Mouse (Mus musculus): ENCODE results near the gene Klra6. TPM values are rescaled to one million over a fixed set of nuclear protein-coding genes. Genes with fewer than 3 reads are reported as not detected.

The Klra6 gene
- total RNA-seq (2023), result under 1 TPM in 1 of 2 experiments, not detected in 1; 0.81 TPM

DNA sequence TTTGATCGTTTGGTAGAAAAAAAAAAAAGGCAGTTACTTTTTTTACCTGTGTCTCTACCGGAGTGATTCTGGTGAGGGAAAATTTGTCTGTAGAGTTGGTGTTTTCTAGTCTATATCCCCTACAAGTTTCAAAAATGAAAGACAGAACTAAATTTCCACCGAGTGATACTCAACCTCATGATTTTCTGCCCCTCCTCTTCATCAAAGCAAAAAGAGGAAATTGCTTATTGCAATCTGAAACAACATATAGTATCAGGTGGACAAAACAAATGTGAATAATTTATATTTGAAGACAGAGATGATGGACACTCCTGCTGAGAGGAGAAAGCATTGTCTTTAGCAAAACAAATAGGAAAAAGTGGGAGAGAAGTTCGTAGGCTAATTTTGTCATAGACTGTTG is at the start of gene Klra6:
TSS of gene Klra6 (minus strand) at position 101 of the 400 bp plus-strand sequence.

DNA sequence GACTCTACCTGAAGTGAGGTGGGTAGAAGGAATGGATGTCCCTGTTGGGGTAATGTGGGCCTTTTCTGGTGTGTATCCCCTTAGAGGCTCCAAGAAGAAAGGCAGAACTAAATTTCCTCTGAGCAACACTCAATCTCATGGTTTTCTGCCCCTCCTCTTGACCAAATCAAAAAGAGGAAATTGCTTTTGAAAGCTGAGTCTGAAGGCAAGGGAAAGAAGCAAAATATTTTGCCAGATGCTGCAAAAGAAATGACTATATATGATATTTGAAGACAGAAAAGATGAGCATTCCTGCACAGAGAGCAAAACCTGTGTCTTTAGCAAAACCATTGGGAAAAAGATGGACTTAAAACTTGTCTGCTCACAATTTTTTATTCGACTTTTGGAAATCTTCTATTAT is 40.4 kb upstream of the Klra6 start, which contains the start of gene Klra4:
TSS of gene Klra4 (minus strand) at position 101 of the 400 bp plus-strand sequence.

Other genes starting within 250 kb of the Klra6 start
- gene Gm156, start 242.7 kb downstream of the Klra6 start, total RNA-seq (2023), result not detected
- gene Gm17631, start 164.3 kb downstream of the Klra6 start, total RNA-seq (2023), result not detected
- gene Klra17, start 150.3 kb downstream of the Klra6 start, total RNA-seq (2023), result not detected
- not detected for gene Klra5, start 109.3 kb downstream of the Klra6 start, total RNA-seq (2023)
- not detected for gene Klra4, start 40.3 kb upstream of the Klra6 start, total RNA-seq (2023)
- gene Klra8, start 102.9 kb upstream of the Klra6 start, total RNA-seq (2023), result under 1 TPM; 0.47 to 0.78 TPM
- not detected for gene Klra9, start 166.2 kb upstream of the Klra6 start, total RNA-seq (2023)
- gene Klra7, start 206.4 kb upstream of the Klra6 start, total RNA-seq (2023), result not detected